Mouse (Mus musculus) E14TG2a.4 (cell line): ENCODE results near the gene Snap91.

Experiments
- CTCF ChIP-seq: conservative IDR thresholded peaks from 2 replicates; pipeline ENCODE4 v1.5.1; 2014; ENCODE audit warnings: low read length
- POU5F1 ChIP-seq: IDR thresholded peaks from 2 replicates; pipeline ENCODE4 v1.6.1; 2014; ENCODE audit warnings: low read length, borderline replicate concordance

DNA sequence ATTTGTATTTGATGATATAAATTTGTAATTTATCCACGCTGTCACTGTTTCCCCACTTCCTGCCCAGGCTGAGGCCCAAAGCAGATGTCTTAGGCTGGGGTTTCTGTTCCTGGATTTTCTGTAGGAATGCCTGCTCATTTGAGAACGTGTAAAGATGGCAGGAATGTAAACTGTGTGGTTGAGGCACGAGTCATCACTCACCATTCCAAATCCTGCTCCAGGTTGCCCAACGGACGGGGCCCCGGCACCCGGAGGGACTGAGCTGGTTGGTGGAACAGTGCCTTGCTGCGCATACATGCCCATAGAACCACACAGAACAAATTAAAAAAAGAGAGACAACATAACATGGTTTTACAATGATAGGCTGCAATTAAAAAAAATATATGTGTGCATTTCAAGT is 106.5 kb downstream of the Snap91 start:
- TF ChIP-seq CTCF, result no peak
- no peak for TF ChIP-seq POU5F1
